Mouse (Mus musculus): ENCODE results near the gene Aspdh.

GRCm38 (mm10) chr7:44446070-44446855 is 18.9 kb upstream of the Aspdh start:
- TF ChIP-seq CTCF (IDR thresholded peaks at IDR 0.05; ENCODE audit: insufficient read depth, low read length) = no peak
- no peak for TF ChIP-seq POLR2A (IDR thresholded peaks at IDR 0.05; ENCODE audit: borderline replicate concordance, extremely low read depth, low read depth, low read length)
